Mouse (Mus musculus): Measurements from ENCODE around the gene Mctp1. TPM values are rescaled to one million over a fixed set of nuclear protein-coding genes. Genes with fewer than 3 reads are reported as not detected.

Gene Mctp1
- total and polyA plus RNA-seq, 3 experiments: not detected

GRCm38 (mm10) chr13:76857024-76857423 lies 472.7 kb downstream of the Mctp1 start:
- TF ChIP-seq EP300 (IDR thresholded peaks at IDR 0.05; ENCODE audit: low read depth in 1 of 2, low read length in 2 of 2) (no peak), ZMIZ1 (IDR thresholded peaks at IDR 0.05; ENCODE audit: low read depth, low read length) (no peak), TBP (IDR thresholded peaks at IDR 0.05; ENCODE audit: low read depth, low read length) (no peak), JUND (IDR thresholded peaks at IDR 0.05; ENCODE audit: low read depth, low read length) (no peak), GATA1 (IDR thresholded peaks at IDR 0.05; ENCODE audit: low read depth, low read length) (no peak), E2F4 (IDR thresholded peaks at IDR 0.05; ENCODE audit: borderline replicate concordance, low read depth, low read length) (no peak), POLR2AphosphoS2 (IDR thresholded peaks at IDR 0.05; ENCODE audit: low read length) (no peak), UBTF (IDR thresholded peaks at IDR 0.05; ENCODE audit: borderline replicate concordance, insufficient read depth, low read depth, low read length) (no peak), ZC3H11A (IDR thresholded peaks at IDR 0.05; ENCODE audit: low read depth, low read length) (no peak), MYB (IDR thresholded peaks at IDR 0.05; ENCODE audit: low read depth, low read length) (no peak), RAD21 (IDR thresholded peaks at IDR 0.05; ENCODE audit: low read depth, low read length) (no peak), MEF2A (IDR thresholded peaks at IDR 0.05; ENCODE audit: extremely low read depth, insufficient replicate concordance, low read depth, low read length, poor library complexity, severe bottlenecking) (no peak), KAT2A (conservative IDR thresholded peaks at IDR 0.05; ENCODE audit: low read depth, low read length) (no peak), RCOR1 (IDR thresholded peaks at IDR 0.05; ENCODE audit: low read depth, low read length) (no peak), CHD2 (IDR thresholded peaks at IDR 0.05; ENCODE audit: low read length) (no peak)
- no peak overlapping the region for H3K27ac ChIP-seq (ENCODE audit: control insufficient read depth, low read depth, low read length)
- no peak overlapping the region for H3K9ac ChIP-seq (ENCODE audit: control insufficient read depth, low read depth, low read length, poor library complexity, severe bottlenecking)

GRCm38 (mm10) chr13:76858078-76858482 lies 473.7 kb downstream of the Mctp1 start:
- DNase-seq (ENCODE audit: low read depth, low spot score): peak; percentile 40
- no peaks in the 10 kb centered on the region for H3K79me2 ChIP-seq (ENCODE audit: control insufficient read depth, insufficient read depth, low read length, poor library complexity)
- H3K9me3 ChIP-seq (replicated peaks; ENCODE audit: insufficient read depth, low read length): no peaks in the 10 kb centered on the region
- H3K4me3 ChIP-seq (ENCODE audit: control insufficient read depth in 1 of 2, insufficient read depth in 1 of 2, low read depth in 2 of 2, low read length in 2 of 2): no peak overlapping the region
- no peak overlapping the region for H3K27ac ChIP-seq (ENCODE audit: control insufficient read depth, low read depth, low read length)
- H3K4me1 ChIP-seq (ENCODE audit: control insufficient read depth in 1 of 2, insufficient read depth in 2 of 2, low read length in 2 of 2): no peaks in the 10 kb centered on the region; a peak in 1 of 4 replicates
- H3K9ac ChIP-seq (ENCODE audit: control insufficient read depth, low read depth, low read length, poor library complexity, severe bottlenecking): no peak overlapping the region
- no peaks in the 10 kb centered on the region for H3K27me3 ChIP-seq (ENCODE audit: control insufficient read depth in 1 of 2, insufficient read depth in 2 of 2, low read length in 2 of 2)
- no peak for TF ChIP-seq ZNF384 (IDR thresholded peaks at IDR 0.05; ENCODE audit: low read depth, low read length)
- TF ChIP-seq GATA1 (IDR thresholded peaks at IDR 0.05; ENCODE audit: low read depth, low read length): peak; percentile 66
- TF ChIP-seq KAT2A (conservative IDR thresholded peaks at IDR 0.05; ENCODE audit: low read depth, low read length): no peak
- TF ChIP-seq TBP (IDR thresholded peaks at IDR 0.05; ENCODE audit: low read depth, low read length): no peak
- TF ChIP-seq TAL1 (IDR thresholded peaks at IDR 0.05; ENCODE audit: low read length): no peak
- 0 out of 2 replicates have a peak, but pooled peaks have one; percentile 22 for TF ChIP-seq SIN3A (IDR thresholded peaks at IDR 0.05; ENCODE audit: low read length)
- TF ChIP-seq EP300 (IDR thresholded peaks at IDR 0.05; ENCODE audit: low read depth in 1 of 2, low read length in 2 of 2): peak; percentile 69 to 86
- TF ChIP-seq ETS1 (IDR thresholded peaks at IDR 0.05; ENCODE audit: low read depth, low read length): peak; percentile 53
- no peak for TF ChIP-seq ZKSCAN1 (IDR thresholded peaks at IDR 0.05; ENCODE audit: low read depth, low read length)
- no peak for TF ChIP-seq GABPA (IDR thresholded peaks at IDR 0.05; ENCODE audit: low read depth, low read length)
- peak; percentile 94 for TF ChIP-seq RCOR1 (IDR thresholded peaks at IDR 0.05; ENCODE audit: low read depth, low read length)
- TF ChIP-seq CTCF (IDR thresholded peaks at IDR 0.05 in 2 of 3, conservative IDR thresholded peaks at IDR 0.05 in 1 of 3; ENCODE audit: control insufficient read depth in 1 of 3, insufficient read depth in 1 of 3, low read depth in 2 of 3, low read length in 3 of 3, poor library complexity in 1 of 3, severe bottlenecking in 1 of 3): no peak
- peak; percentile 79 for TF ChIP-seq TCF12 (IDR thresholded peaks at IDR 0.05; ENCODE audit: low read depth, low read length)
- TF ChIP-seq SMC3 (IDR thresholded peaks at IDR 0.05; ENCODE audit: low read depth, low read length): no peak
- TF ChIP-seq MAZ (IDR thresholded peaks at IDR 0.05; ENCODE audit: low read depth, low read length): no peak
- TF ChIP-seq MXI1 (IDR thresholded peaks at IDR 0.05; ENCODE audit: low read depth, low read length): peak; percentile 25; the same call in 1 of the 2 replicates
- TF ChIP-seq POLR2AphosphoS2 (IDR thresholded peaks at IDR 0.05; ENCODE audit: low read length): no peak
- H3K36me3 ChIP-seq (ENCODE audit: control insufficient read depth in 1 of 2, insufficient read depth in 2 of 2, low read length in 2 of 2): no peaks in the 10 kb centered on the region

More at GRCm38 (mm10) chr13:76857024-76857423, 472.7 kb downstream of the Mctp1 start:
- DNase-seq (ENCODE audit: low read depth, low spot score): no peak
- Histone ChIP-seq H3K9me3 (replicated peaks; ENCODE audit: insufficient read depth, low read length) (no peaks in the 10 kb centered on the region), H3K27me3 (ENCODE audit: control insufficient read depth in 1 of 2, insufficient read depth in 2 of 2, low read length in 2 of 2) (no peaks in the 10 kb centered on the region), H3K4me3 (ENCODE audit: control insufficient read depth in 1 of 2, insufficient read depth in 1 of 2, low read depth in 2 of 2, low read length in 2 of 2) (no peak overlapping the region), H3K36me3 (ENCODE audit: control insufficient read depth in 1 of 2, insufficient read depth in 2 of 2, low read length in 2 of 2) (no peaks in the 10 kb centered on the region), H3K4me1 (ENCODE audit: control insufficient read depth in 1 of 2, insufficient read depth in 2 of 2, low read length in 2 of 2) (no peaks in the 10 kb centered on the region; a peak in 1 of 4 replicates), H3K79me2 (ENCODE audit: control insufficient read depth, insufficient read depth, low read length, poor library complexity) (no peaks in the 10 kb centered on the region)
